Mouse (Mus musculus): ENCODE data around the gene Ppl.

DNA sequence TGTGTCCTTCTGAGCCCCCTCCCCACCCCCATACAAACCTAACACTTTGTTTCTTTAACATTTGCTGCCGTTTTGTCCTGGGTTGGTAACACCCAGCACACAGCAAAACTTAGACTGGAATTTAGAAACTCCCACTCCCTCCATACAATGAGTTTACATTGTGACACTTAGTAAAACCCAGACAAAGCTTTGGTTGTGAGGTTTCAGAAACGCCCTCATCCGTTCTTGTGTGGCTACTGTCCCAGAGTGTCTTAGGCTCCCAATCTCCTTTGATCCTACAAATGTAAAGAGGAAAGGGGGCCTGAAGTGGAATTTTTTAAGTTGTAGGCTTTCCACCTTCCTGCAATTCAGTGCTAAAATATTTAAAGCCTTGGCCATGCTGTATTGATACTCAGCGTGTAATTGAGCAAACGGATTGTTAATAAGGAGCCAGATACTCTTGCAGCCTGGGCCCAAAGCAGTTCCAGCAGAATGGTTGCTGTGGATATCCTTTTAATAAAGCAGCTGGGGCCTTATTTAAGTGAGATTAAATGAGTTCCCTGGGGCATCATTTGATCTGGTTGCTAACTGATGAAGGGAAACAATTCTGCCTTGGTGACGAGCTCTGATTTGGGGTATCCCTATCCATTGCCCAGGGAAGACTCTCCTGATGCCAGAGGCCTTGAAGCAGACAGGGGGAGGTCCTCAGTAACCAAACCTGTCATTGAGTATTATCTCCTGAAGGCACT, 21.2 kb upstream of the Ppl start:
- no peak for TF ChIP-seq POLR2A (IDR thresholded peaks at IDR 0.05; ENCODE audit: low read depth, low read length)
- no peak for TF ChIP-seq CTCF (IDR thresholded peaks at IDR 0.05; ENCODE audit: extremely low read depth, insufficient read length, insufficient replicate concordance, low read depth, low read length)
